Mouse (Mus musculus): ENCODE data around the gene Ern2. TPM values are rescaled to one million over a fixed set of nuclear protein-coding genes. Genes with fewer than 3 reads are reported as not detected.

Gene Ern2
- not detected in 4 replicates for total RNA-seq (2023)

GRCm38 (mm10) chr7:122186043-122186442 is at the start of gene Ern2:
Gene Ern2, minus strand, starts transcription at chr7:122186207.

GRCm38 (mm10) chr7:122219315-122219801 is 33.4 kb upstream of the Ern2 start, which contains the start of gene Chp2:
Gene Chp2, plus strand, starts transcription at chr7:122219496.

GRCm38 (mm10) chr7:122158915-122159902 is 26.8 kb downstream of the Ern2 start, which contains the start of gene Plk1:
Gene Plk1, plus strand, starts transcription at chr7:122159439.

GRCm38 (mm10) chr7:122132497-122133337 is 53.3 kb downstream of the Ern2 start, which contains the start of the genes Palb2 and Dctn5:
Gene Palb2, minus strand, starts transcription at chr7:122132985.
Gene Dctn5, plus strand, starts transcription at chr7:122133041.

Other genes with a start within 250 kb of the Ern2 start
- gene Cog7, start 204.5 kb downstream of the Ern2 start, total RNA-seq (2023): 13.7 to 15.1 TPM (median 14.6 TPM) in 4 replicates
- 315 to 340 TPM (median 338 TPM) in 4 replicates for gene Gga2, start 165.0 kb downstream of the Ern2 start, total RNA-seq (2023)
- 37.1 to 45.9 TPM (median 38.5 TPM) in 4 replicates for gene Ubfd1, start 119.0 kb downstream of the Ern2 start, total RNA-seq (2023)
- gene Ears2, start 118.9 kb downstream of the Ern2 start, total RNA-seq (2023): 13.2 to 14.2 TPM (median 13.7 TPM) in 4 replicates
- 72.5 to 84.0 TPM (median 77.7 TPM) in 4 replicates for gene Ndufab1, start 84.3 kb downstream of the Ern2 start, total RNA-seq (2023)
- gene Palb2, start 53.2 kb downstream of the Ern2 start, total RNA-seq (2023): 6.1 to 7.0 TPM (median 6.2 TPM) in 4 replicates
- 57.5 to 72.1 TPM (median 64.8 TPM) in 4 replicates for gene Dctn5, start 53.2 kb downstream of the Ern2 start, total RNA-seq (2023)
- gene Plk1, start 26.8 kb downstream of the Ern2 start, total RNA-seq (2023): 2.2 to 5.1 TPM (median 4.2 TPM) in 4 replicates
- gene Chp2, start 33.3 kb upstream of the Ern2 start, total RNA-seq (2023): 0.50 TPM in 1 of 4 replicates, not detected in the others
- 540 to 551 TPM (median 545 TPM) in 4 replicates for gene Prkcb, start 102.5 kb upstream of the Ern2 start, total RNA-seq (2023)